Mouse (Mus musculus): ENCODE results near the gene Grk2. TPM values are rescaled to one million over a fixed set of nuclear protein-coding genes. Genes with fewer than 3 reads are reported as not detected.

Grk2 gene
- polyA plus RNA-seq, 1 experiment from 2014 or later, result 14.8 TPM

GRCm38 (mm10) chr19:4321622-4322021 is 15.6 kb upstream of the Grk2 start:
- WGBS, result 86% methylated on average over 1 of the region's 1 CpGs

DNA sequence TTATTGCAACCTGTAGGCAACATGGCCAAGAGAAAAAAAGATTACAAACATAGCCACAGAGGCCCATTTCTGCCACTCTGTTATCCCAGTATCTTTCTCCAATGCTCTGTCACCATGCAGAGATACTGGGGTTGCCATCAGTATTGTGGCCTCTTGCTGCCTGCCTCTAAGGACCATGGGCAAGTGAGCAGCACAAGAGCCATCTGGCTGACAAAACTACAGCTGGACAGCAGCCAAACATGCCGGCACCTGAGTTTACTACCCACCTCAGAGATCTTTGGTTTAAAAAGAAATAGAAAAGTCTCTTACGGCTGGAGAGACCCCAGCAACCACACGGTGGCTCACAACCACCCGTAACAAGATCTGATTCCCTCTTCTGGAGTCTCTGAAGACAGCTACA is 13.2 kb upstream of the Grk2 start:
- Histone ChIP-seq H3K4me1 (replicated peaks) (no peaks in the 10 kb centered on the region), H3K9me3 (no peaks in the 10 kb centered on the region), H3K27me3 (ENCODE audit: insufficient read depth, poor library complexity, severe bottlenecking) (no peaks in the 10 kb centered on the region), H3K36me3 (peaks cover 90% of the 10 kb centered on the region), H3K4me3 (no peak overlapping the region), H3K27ac (no peak overlapping the region)
- 95% methylated on average over 4 of the region's 4 CpGs for WGBS
- DNase-seq (ENCODE audit: low spot score), result no peak

More at GRCm38 (mm10) chr19:4321622-4322021, 15.6 kb upstream of the Grk2 start:
- Histone ChIP-seq H3K36me3 (peaks cover 99% of the 10 kb centered on the region), H3K27ac (no peak overlapping the region), H3K4me1 (replicated peaks) (0 out of 2 replicates have a peak, but pooled peaks cover 4% of the 10 kb centered on the region), H3K9me3 (no peaks in the 10 kb centered on the region), H3K27me3 (ENCODE audit: insufficient read depth, poor library complexity, severe bottlenecking) (no peaks in the 10 kb centered on the region), H3K4me3 (no peak overlapping the region)
- DNase-seq (ENCODE audit: low spot score), result no peak

- Histone ChIP-seq H3K9me3 (no peaks in the 10 kb centered on the region), H3K4me1 (replicated peaks) (no peaks in the 10 kb centered on the region), H3K4me3 (no peak overlapping the region), H3K36me3 (peaks cover 82% of the 10 kb centered on the region), H3K27ac (no peak overlapping the region), H3K27me3 (ENCODE audit: insufficient read depth, poor library complexity, severe bottlenecking) (no peaks in the 10 kb centered on the region)
- WGBS, result 90% methylated on average over 3 of the region's 3 CpGs
- DNase-seq (ENCODE audit: low spot score), result no peak
Observed at GRCm38 (mm10) chr19:4317181-4317580, 11.2 kb upstream of the Grk2 start.

DNA sequence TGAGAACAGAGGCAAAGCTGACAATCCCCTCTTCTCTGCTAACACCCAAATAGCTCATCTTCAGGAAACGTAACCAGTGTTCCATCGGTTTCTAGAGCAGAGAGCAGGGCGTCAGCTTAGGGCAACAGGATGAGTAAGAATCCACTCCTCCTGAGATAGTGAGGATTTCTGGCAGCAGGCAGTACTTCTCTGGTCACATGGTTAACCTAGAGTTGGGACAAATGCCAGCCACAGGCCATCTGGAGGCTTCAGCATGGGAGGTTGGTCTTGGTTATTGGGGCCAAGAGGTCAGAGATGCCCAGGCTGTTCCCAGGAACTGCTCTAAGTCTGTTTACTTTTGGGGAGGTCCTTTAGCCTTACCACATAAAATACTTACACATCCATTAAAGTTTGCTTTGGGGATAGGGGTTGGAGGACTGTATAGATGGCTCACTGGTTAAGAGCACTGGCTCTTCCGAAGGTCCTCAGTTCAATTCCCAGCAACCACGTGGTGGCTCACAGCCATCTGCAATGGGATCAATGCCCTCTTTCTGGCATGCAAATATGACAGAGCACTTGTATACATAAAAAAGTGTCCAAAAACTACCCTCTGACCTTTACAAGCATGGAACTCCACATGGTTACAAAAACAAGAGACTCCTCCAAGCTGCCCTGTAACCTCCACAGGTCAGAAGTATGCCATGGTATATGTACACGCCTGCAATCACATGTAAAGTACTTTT is 9.4 kb upstream of the Grk2 start:
- Histone ChIP-seq H3K9me3 (no peaks in the 10 kb centered on the region), H3K27ac (no peak overlapping the region), H3K4me1 (replicated peaks) (no peaks in the 10 kb centered on the region), H3K4me3 (no peak overlapping the region), H3K36me3 (peaks cover 66% of the 10 kb centered on the region), H3K27me3 (ENCODE audit: insufficient read depth, poor library complexity, severe bottlenecking) (no peaks in the 10 kb centered on the region)
- 84% methylated on average over 6 of the region's 6 CpGs for WGBS
- DNase-seq (ENCODE audit: low spot score), result no peak

DNA sequence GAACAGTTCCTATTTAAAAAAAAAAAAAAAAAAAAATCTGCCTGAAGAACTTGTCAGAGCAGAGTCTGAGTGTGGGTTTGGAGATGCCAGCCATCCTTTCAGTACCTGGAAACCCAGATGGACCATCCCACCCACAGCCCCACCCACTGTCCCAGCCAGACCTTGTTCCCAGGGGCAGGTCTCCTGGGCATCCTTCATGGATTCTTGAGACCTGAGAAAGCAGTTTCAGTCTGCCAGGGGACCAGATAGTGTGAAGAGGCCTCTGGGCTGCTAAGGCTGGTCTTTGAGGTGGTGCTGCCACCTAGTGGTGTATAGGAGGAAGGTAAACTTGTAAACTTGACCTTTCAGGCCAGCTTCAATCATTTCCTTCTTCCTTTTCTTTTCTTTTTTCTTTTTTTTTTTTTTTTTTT is 3.8 kb upstream of the Grk2 start:
- Histone ChIP-seq H3K9me3 (no peaks in the 10 kb centered on the region), H3K27ac (no peak overlapping the region), H3K36me3 (peaks cover 15% of the 10 kb centered on the region), H3K4me3 (no peak overlapping the region), H3K4me1 (replicated peaks) (peaks cover 14% of the 10 kb centered on the region), H3K27me3 (ENCODE audit: insufficient read depth, poor library complexity, severe bottlenecking) (no peaks in the 10 kb centered on the region)
- peak; percentile 57 for DNase-seq (ENCODE audit: low spot score)

GRCm38 (mm10) chr19:4309302-4309701 is 3.3 kb upstream of the Grk2 start:
- no peak overlapping the region for H3K27ac ChIP-seq
- peaks cover 14% of the 10 kb centered on the region for H3K36me3 ChIP-seq
- no peaks in the 10 kb centered on the region for H3K27me3 ChIP-seq (ENCODE audit: insufficient read depth, poor library complexity, severe bottlenecking)
- WGBS, result 91% methylated on average over 4 of the region's 4 CpGs
- H3K9me3 ChIP-seq, result no peaks in the 10 kb centered on the region
- no peak for DNase-seq (ENCODE audit: low spot score)
- peaks cover 19% of the 10 kb centered on the region for H3K4me1 ChIP-seq (replicated peaks)
- H3K4me3 ChIP-seq, result no peak overlapping the region

GRCm38 (mm10) chr19:4305491-4306189 is 382 bp downstream of the Grk2 start:
- Histone ChIP-seq H3K27ac (peak overlapping the region; percentile 95), H3K9me3 (no peaks in the 10 kb centered on the region), H3K36me3 (no peaks in the 10 kb centered on the region), H3K4me1 (replicated peaks) (peaks cover 55% of the 10 kb centered on the region), H3K27me3 (ENCODE audit: insufficient read depth, poor library complexity, severe bottlenecking) (no peaks in the 10 kb centered on the region), H3K4me3 (peak overlapping the region; percentile 95)
- peak; percentile 70 for DNase-seq (ENCODE audit: low spot score)
- 2% methylated on average over 68 of the region's 68 CpGs for WGBS

DNA sequence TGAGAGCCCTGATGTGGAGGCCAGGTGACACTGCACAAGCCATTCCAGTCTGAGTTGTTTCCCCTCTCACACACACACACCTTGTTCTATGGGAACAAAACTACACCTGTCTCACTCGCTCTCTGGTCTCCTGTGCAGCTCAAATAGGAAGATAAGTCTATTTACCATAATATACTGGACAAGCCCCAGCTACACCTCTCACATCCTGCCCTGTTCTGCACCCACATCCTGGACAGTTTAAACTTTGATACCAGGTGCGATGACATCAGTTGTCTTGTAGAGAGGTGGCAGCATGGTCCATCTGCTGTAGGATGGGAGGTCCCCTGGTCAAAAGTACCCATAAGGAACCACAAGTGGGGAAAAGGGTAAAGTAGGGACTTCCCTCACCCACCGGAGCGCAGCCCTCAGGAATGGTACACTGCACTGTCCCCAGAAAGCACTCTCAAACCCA is 1.1 kb downstream of the Grk2 start:
- 63% methylated on average over 4 of the region's 4 CpGs for WGBS
- Histone ChIP-seq H3K4me3 (peak overlapping the region; percentile 95), H3K27ac (peak overlapping the region; percentile 95; the same call in 1 of the 2 replicates), H3K4me1 (replicated peaks) (peaks cover 63% of the 10 kb centered on the region), H3K36me3 (no peaks in the 10 kb centered on the region), H3K27me3 (ENCODE audit: insufficient read depth, poor library complexity, severe bottlenecking) (no peaks in the 10 kb centered on the region), H3K9me3 (no peaks in the 10 kb centered on the region)
- no peak for DNase-seq (ENCODE audit: low spot score)

DNA sequence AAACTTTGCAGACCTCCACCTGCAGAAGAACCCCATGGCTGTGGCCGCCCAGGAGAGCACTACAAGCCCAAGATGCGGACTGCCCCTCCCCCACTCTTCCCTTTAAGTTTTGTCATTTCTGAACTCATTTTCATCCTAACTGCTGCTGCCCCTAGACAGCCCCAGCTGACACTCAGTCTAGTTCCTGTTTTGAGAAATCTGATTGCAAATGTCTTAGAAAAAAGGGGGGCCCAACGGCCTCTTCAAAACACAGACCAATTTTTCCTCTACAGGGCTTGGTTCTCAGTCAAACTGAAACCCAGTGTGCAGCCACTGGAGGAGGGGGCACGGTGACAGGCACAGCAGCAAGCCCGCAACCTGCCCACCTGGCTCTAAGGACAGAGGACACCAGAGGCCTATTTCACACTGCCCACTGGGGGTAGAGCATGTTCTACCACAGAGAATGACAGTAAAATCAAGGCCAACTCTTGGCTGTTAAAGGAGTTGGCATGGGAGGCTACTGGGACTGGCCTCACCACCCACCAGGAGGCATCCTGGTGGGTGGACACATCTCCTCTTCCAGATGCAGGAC is 1.7 kb downstream of the Grk2 start:
- no peak overlapping the region for H3K27ac ChIP-seq
- H3K36me3 ChIP-seq, result no peaks in the 10 kb centered on the region
- peak overlapping the region; percentile 95 for H3K4me3 ChIP-seq
- H3K4me1 ChIP-seq (replicated peaks), result peaks cover 66% of the 10 kb centered on the region
- H3K9me3 ChIP-seq, result no peaks in the 10 kb centered on the region
- WGBS, result 80% methylated on average over 5 of the region's 5 CpGs
- H3K27me3 ChIP-seq (ENCODE audit: insufficient read depth, poor library complexity, severe bottlenecking), result no peaks in the 10 kb centered on the region
- no peak for DNase-seq (ENCODE audit: low spot score)

DNA sequence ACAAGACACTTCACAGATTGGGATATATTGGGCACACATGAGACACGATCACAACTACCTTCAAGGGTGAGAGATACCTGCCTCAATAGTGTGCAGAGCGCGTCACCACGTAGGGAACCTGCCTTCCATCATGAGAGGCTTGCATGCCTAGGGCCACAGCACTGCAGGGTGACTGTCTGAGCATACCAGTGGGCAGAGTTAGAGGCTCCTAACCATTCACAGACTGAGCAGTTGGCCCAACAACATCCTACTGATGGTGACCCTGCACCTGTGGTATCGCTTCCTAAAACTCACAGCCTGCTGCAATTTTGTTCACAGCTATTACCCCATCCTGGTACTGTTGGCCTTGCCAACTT is 2.4 kb downstream of the Grk2 start:
- 95% methylated on average over 5 of the region's 5 CpGs for WGBS
- no peaks in the 10 kb centered on the region for H3K36me3 ChIP-seq
- H3K4me3 ChIP-seq, result no peak overlapping the region
- H3K4me1 ChIP-seq (replicated peaks), result peaks cover 66% of the 10 kb centered on the region
- no peak overlapping the region for H3K27ac ChIP-seq
- H3K27me3 ChIP-seq (ENCODE audit: insufficient read depth, poor library complexity, severe bottlenecking), result no peaks in the 10 kb centered on the region
- no peak for DNase-seq (ENCODE audit: low spot score)
- no peaks in the 10 kb centered on the region for H3K9me3 ChIP-seq

GRCm38 (mm10) chr19:4302936-4303639 is 2.9 kb downstream of the Grk2 start:
- H3K4me1 ChIP-seq (replicated peaks), result peaks cover 68% of the 10 kb centered on the region
- H3K9me3 ChIP-seq, result no peaks in the 10 kb centered on the region
- peaks cover 4% of the 10 kb centered on the region; the same call in 1 of the 2 replicates for H3K36me3 ChIP-seq
- 75% methylated on average over 7 of the region's 7 CpGs for WGBS
- peak overlapping the region; percentile 27; the same call in 1 of the 2 replicates for H3K4me3 ChIP-seq
- H3K27ac ChIP-seq, result peak overlapping the region; percentile 54
- no peak for DNase-seq (ENCODE audit: low spot score)
- no peaks in the 10 kb centered on the region for H3K27me3 ChIP-seq (ENCODE audit: insufficient read depth, poor library complexity, severe bottlenecking)

DNA sequence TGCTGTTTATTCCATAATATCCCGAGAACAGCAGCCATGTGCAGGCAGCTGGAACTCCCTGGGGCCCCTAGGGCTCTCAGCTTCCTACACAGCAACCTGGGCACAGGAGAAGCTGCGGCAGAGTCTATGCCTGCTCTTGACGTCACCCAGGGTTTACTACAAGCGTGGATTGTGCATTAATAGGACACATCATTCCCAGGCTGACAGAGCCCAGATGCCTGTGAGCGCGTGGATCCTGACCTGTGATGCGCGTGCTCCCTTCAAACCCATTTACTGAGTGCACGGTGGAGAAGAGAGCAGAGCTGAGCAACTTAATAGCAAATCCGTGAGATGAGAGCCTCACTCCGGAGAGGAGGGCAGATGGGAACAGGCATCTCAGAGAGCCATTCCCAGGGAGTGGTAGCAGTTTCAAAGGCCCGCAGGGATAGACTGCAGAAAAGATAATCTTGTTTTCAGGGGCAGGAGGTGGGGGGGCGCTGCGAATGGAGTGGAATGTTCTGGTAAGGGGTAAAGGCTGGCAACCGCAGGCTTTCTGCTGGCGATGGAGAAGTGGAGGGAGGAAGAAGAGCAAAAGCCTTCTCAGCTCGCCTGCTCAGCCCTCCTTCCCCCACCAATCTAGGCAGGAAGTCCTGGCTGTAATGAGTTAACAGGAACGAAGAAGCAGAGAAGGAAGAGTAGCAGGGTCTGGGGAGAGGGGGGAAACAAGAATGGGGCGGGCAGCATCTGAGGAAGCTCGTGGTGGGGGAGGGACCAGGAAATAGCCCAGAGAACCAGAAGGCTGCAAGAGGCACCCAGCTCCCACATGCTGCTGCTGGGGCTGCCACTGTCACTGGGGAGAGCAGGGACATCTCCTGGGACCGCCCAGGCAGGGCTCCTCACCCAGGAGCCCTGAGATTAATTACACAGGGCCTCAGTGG is 4.0 kb downstream of the Grk2 start:
- peak; percentile 15 for DNase-seq (ENCODE audit: low spot score)
- Histone ChIP-seq H3K4me1 (replicated peaks) (peaks cover 70% of the 10 kb centered on the region), H3K9me3 (no peaks in the 10 kb centered on the region), H3K36me3 (peaks cover 14% of the 10 kb centered on the region; the same call in 1 of the 2 replicates), H3K27me3 (ENCODE audit: insufficient read depth, poor library complexity, severe bottlenecking) (no peaks in the 10 kb centered on the region), H3K4me3 (peak overlapping the region; percentile 27), H3K27ac (peak overlapping the region; percentile 54)
- WGBS, result 51% methylated on average over 21 of the region's 21 CpGs

All from hindbrain, embryonic 10.5 days (tissue).